Mouse (Mus musculus) heart, postnatal 10 days (tissue): Measurements from ENCODE around the gene Gm3047. TPM values are rescaled to one million over a fixed set of nuclear protein-coding genes. Genes with fewer than 3 reads are reported as not detected.
"Not testable (repeated sequence)": the region's sequence is repeated elsewhere in the genome, so short reads cannot be mapped to it uniquely, and the experiment has no call there.

Experiments
- DNase-seq, 2 experiments: peaks; one replicate each; pipeline ENCODE4 v3.0.0; 2021
- intact Hi-C: fragments of 180-260 bp; cut with DNase I; formaldehyde crosslinking; loops from one replicate; pipeline ENCODE4 v1.15.1; 2025
- total RNA-seq, 2 experiments: library from RNA; stranded (reverse); gene quantifications; 2 replicates each; pipeline ENCODE4 v1.2.3; 2021

Gm3047 gene
- not detected for total RNA-seq

- intact Hi-C loops: not testable (repeated sequence)
Measured at GRCm38 (mm10) chr14:4555105-4555504, at the start of gene Gm3047. Gene Gm3047, plus strand, starts transcription at chr14:4555405.

More at GRCm38 (mm10) chr14:4555105-4555504, at the start of gene Gm3047:
- not testable (repeated sequence) for DNase-seq

Other genes with a start within 250 kb of the Gm3047 start
- gene Gm3149, start 238.1 kb upstream of the Gm3047 start, total RNA-seq: not detected
- gene 2610042L04Rik, start 220.6 kb upstream of the Gm3047 start, total RNA-seq: under 1 TPM; 0.42 to 0.45 TPM
- gene Gm3159, start 157.9 kb upstream of the Gm3047 start, total RNA-seq: not detected
- gene Gm3164, start 140.0 kb upstream of the Gm3047 start, total RNA-seq: under 1 TPM in 1 of 2 experiments, not detected in 1; 0.94 TPM
- gene Gm3173, start 124.4 kb upstream of the Gm3047 start, total RNA-seq: not detected
- gene Gm3182, start 73.7 kb upstream of the Gm3047 start, total RNA-seq: not detected
- gene Gm8159, start 76.9 kb downstream of the Gm3047 start, total RNA-seq: not detected
- not detected for gene Gm3239, start 108.8 kb downstream of the Gm3047 start, total RNA-seq
- not detected for gene Gm7876, start 153.8 kb downstream of the Gm3047 start, total RNA-seq
- gene Gm3252, start 171.4 kb downstream of the Gm3047 start, total RNA-seq: under 1 TPM; 0.29 to 0.35 TPM
- not detected for gene Gm9602, start 220.9 kb downstream of the Gm3047 start, total RNA-seq